Mouse (Mus musculus): Measurements from ENCODE around the gene Catsper2. TPM values are rescaled to one million over a fixed set of nuclear protein-coding genes. Genes with fewer than 3 reads are reported as not detected.

The Catsper2 gene
- polyA plus RNA-seq, 1 experiment from 2014 or later, result 4.1 TPM

DNA sequence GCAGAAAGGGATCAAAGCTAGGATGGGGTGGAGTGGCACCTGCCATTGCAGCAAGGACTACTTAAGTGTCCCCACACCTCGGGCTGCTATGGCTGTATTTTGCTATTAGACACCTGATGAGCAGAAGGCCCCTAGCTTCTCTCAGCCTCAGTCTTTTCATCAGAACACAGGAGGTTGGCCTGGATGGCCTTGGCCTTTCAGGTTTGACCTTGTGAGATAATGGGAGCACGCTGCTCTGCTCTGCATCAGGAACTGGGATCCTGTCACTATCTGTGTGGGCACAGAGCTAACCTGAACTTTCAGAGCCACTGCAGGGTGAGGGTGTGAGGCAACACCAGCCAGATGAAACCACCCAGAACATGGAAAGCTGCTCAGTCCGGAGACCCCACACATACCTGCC is 41.3 kb downstream of the Catsper2 start:
- Histone ChIP-seq H3K9ac (ENCODE audit: low read depth, low read length) (no peak overlapping the region), H3K27ac (ENCODE audit: low read length) (no peak overlapping the region), H3K4me1 (ENCODE audit: control insufficient read depth, insufficient read depth, low read length) (no peaks in the 10 kb centered on the region), H3K4me3 (ENCODE audit: low read depth, low read length) (no peak overlapping the region), H3K4me2 (ENCODE audit: low read length) (no peak overlapping the region), H3K27me3 (ENCODE audit: control insufficient read depth, insufficient read depth, low read depth, low read length) (no peaks in the 10 kb centered on the region), H3K36me3 (ENCODE audit: control insufficient read depth, insufficient read depth, low read length) (no peaks in the 10 kb centered on the region), H3K9me3 (replicated peaks; ENCODE audit: control insufficient read depth, low read length, poor library complexity, severe bottlenecking) (no peaks in the 10 kb centered on the region)
- 76% methylated on average over 3 of the region's 3 CpGs for WGBS
- ATAC-seq, result no peak

DNA sequence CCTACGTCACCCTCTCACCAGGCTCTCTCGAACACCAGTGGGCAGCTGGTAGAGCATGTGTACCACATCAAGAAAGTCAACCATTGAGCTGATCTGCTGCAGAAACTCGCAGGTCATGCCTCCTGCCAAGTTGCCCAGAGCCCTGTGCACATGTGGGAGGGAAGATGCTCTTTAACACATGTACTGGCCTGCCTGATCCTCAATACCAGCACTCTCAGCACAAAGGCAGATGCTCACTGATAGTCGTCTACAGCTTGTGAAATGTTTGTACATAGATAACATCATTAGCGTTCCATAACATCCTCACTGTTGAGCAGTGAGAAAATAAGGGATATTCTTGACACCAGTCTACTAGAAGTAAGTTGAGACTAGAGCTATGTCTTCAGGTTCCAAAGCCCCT is 42.7 kb downstream of the Catsper2 start:
- 87% methylated on average over 5 of the region's 5 CpGs for WGBS
- H3K9me3 ChIP-seq (replicated peaks; ENCODE audit: control insufficient read depth, low read length, poor library complexity, severe bottlenecking), result no peaks in the 10 kb centered on the region

DNA sequence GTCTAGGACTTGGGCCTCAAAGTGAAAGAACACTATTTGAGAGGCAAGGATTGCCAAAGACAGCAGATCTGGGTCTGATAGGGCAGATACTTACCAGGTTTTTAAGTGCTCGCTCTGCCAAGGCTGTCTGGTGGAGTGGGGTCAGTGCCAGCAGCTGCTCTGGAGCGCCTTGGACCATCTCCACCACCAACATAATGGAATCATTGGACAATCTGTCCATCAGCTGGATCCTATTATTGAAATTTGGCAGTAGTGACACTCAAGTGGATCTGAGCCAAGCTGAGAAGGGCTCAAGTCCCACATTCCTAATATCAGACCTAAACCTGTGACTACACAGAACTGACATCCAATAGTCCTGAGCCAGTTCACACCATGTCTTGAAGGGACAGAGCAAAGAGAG is 44.8 kb downstream of the Catsper2 start:
- no peak for ATAC-seq
- Histone ChIP-seq H3K36me3 (ENCODE audit: control insufficient read depth, insufficient read depth, low read length) (peaks cover 4% of the 10 kb centered on the region; the same call in 1 of the 2 replicates), H3K4me2 (ENCODE audit: low read length) (no peak overlapping the region), H3K9ac (ENCODE audit: low read depth, low read length) (no peak overlapping the region), H3K4me1 (ENCODE audit: control insufficient read depth, insufficient read depth, low read length) (no peaks in the 10 kb centered on the region), H3K27me3 (ENCODE audit: control insufficient read depth, insufficient read depth, low read depth, low read length) (no peaks in the 10 kb centered on the region), H3K9me3 (replicated peaks; ENCODE audit: control insufficient read depth, low read length, poor library complexity, severe bottlenecking) (no peaks in the 10 kb centered on the region), H3K27ac (ENCODE audit: low read length) (no peak overlapping the region), H3K4me3 (ENCODE audit: low read depth, low read length) (no peak overlapping the region)
- 72% methylated on average over 2 of the region's 2 CpGs for WGBS

More for the DNA sequence above, 42.7 kb downstream of the Catsper2 start:
- Histone ChIP-seq H3K36me3 (ENCODE audit: control insufficient read depth, insufficient read depth, low read length) (no peaks in the 10 kb centered on the region), H3K4me1 (ENCODE audit: control insufficient read depth, insufficient read depth, low read length) (no peaks in the 10 kb centered on the region), H3K27me3 (ENCODE audit: control insufficient read depth, insufficient read depth, low read depth, low read length) (no peaks in the 10 kb centered on the region), H3K9ac (ENCODE audit: low read depth, low read length) (no peak overlapping the region), H3K27ac (ENCODE audit: low read length) (no peak overlapping the region), H3K4me2 (ENCODE audit: low read length) (no peak overlapping the region), H3K4me3 (ENCODE audit: low read depth, low read length) (no peak overlapping the region)
- no peak for ATAC-seq

DNA sequence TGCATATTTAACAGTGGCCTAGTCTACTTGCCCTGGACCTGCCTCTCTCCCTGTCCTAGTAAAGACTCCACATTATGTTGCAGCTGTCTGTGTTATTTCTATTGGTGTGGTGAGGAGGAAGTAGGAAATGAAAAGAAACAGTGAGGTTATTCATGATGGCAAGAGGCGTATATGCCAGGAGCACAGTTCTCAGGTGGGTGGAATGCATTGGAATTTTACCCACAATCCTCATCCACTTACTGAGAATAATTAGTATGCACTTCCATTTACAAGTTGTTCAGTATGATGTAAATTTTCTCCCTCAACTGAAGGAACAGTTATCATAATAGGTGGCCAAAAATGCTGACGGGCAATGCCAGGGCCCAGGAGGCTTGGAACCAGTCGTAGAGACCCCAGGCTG is 49.9 kb downstream of the Catsper2 start:
- Histone ChIP-seq H3K27me3 (ENCODE audit: control insufficient read depth, insufficient read depth, low read depth, low read length) (no peaks in the 10 kb centered on the region), H3K36me3 (ENCODE audit: control insufficient read depth, insufficient read depth, low read length) (peaks cover 6% of the 10 kb centered on the region), H3K4me1 (ENCODE audit: control insufficient read depth, insufficient read depth, low read length) (peaks cover 6% of the 10 kb centered on the region), H3K9me3 (replicated peaks; ENCODE audit: control insufficient read depth, low read length, poor library complexity, severe bottlenecking) (no peaks in the 10 kb centered on the region), H3K9ac (ENCODE audit: low read depth, low read length) (no peak overlapping the region), H3K4me2 (ENCODE audit: low read length) (no peak overlapping the region), H3K27ac (ENCODE audit: low read length) (no peak overlapping the region), H3K4me3 (ENCODE audit: low read depth, low read length) (no peak overlapping the region)
- WGBS, result 82% methylated on average over 3 of the region's 3 CpGs
- no peak for ATAC-seq

DNA sequence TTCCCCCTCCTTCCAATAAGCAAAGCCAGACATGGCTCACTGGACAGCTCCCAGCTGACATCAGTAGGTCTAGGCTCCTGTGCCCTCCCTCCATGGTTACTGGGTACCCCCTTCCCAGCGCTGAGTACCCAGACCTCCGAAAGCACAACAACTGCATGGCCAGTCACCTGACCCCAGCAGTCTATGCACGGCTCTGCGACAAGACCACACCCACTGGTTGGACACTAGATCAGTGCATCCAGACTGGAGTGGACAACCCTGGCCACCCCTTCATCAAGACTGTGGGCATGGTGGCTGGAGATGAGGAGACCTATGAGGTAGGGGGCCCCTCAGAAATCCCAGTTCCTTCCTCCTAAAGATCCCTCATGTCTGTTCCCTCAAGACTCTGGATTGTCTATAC is 54.1 kb downstream of the Catsper2 start:
- peak overlapping the region; percentile 50 for H3K4me3 ChIP-seq (ENCODE audit: low read depth, low read length)
- 48% methylated on average over 4 of the region's 4 CpGs for WGBS

DNA sequence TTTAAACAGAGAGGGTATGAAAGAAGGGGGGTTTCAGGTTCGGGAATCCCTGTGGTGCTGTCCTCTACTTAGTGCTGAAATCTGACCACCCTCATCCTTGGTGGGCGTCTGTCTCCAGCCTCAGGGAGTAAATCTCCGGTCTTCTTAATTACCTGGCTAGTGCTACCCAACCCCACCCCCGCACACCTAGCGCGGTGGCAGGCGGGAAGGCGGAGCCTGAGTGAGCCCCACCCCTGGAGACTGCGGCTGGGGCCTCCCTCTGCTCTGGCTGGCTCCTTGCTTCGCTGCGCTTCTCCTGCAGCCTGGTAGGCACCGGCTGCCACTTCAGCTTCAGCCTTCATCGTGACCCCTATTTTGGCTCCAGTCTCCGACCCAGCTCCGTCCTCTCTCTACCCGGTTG is 55.2 kb downstream of the Catsper2 start:
- Histone ChIP-seq H3K9me3 (replicated peaks; ENCODE audit: control insufficient read depth, low read length, poor library complexity, severe bottlenecking) (no peaks in the 10 kb centered on the region), H3K27ac (ENCODE audit: low read length) (peak overlapping the region; percentile 73), H3K9ac (ENCODE audit: low read depth, low read length) (peak overlapping the region; percentile 78), H3K4me3 (ENCODE audit: low read depth, low read length) (peak overlapping the region; percentile 50), H3K27me3 (ENCODE audit: control insufficient read depth, insufficient read depth, low read depth, low read length) (peaks cover 10% of the 10 kb centered on the region; the same call in 1 of the 2 replicates), H3K4me2 (ENCODE audit: low read length) (peak overlapping the region; percentile 62), H3K4me1 (ENCODE audit: control insufficient read depth, insufficient read depth, low read length) (peaks cover 21% of the 10 kb centered on the region), H3K36me3 (ENCODE audit: control insufficient read depth, insufficient read depth, low read length) (peaks cover 2% of the 10 kb centered on the region; the same call in 1 of the 2 replicates)
- whole genome bisulfite sequencing, result under 1% methylated on average over 16 of the region's 16 CpGs
- ATAC-seq, result peak; percentile 88

More for the DNA sequence above, 54.1 kb downstream of the Catsper2 start:
- peaks cover 15% of the 10 kb centered on the region for H3K4me1 ChIP-seq (ENCODE audit: control insufficient read depth, insufficient read depth, low read length)
- peak overlapping the region; percentile 78; the same call in 1 of the 2 replicates for H3K9ac ChIP-seq (ENCODE audit: low read depth, low read length)
- no peaks in the 10 kb centered on the region for H3K9me3 ChIP-seq (replicated peaks; ENCODE audit: control insufficient read depth, low read length, poor library complexity, severe bottlenecking)
- no peak overlapping the region for H3K27ac ChIP-seq (ENCODE audit: low read length)
- H3K36me3 ChIP-seq (ENCODE audit: control insufficient read depth, insufficient read depth, low read length), result peaks cover 5% of the 10 kb centered on the region
- peaks cover 10% of the 10 kb centered on the region; the same call in 1 of the 2 replicates for H3K27me3 ChIP-seq (ENCODE audit: control insufficient read depth, insufficient read depth, low read depth, low read length)
- no peak for ATAC-seq
- peak overlapping the region; percentile 62 for H3K4me2 ChIP-seq (ENCODE audit: low read length)

DNA sequence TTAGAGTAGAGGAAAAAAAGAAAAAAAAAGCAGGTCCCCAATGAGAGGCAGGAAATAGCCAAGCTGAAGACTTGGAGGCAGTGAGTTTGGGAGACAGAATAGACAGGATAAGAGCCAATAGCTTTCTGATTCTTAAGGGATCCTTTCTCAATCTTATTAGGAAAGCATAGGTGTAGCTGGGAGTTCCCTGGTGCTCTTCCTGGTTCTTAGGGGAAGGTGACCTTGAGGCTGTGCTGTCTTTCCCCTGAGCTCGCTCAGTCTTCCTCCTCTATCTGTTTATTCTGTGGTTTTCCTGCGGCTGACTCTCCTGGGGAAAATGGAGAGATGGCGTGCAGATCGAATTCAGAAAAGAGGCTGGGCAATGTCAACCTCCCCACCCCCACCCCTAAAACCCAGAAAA is 55.6 kb downstream of the Catsper2 start:
- 1% methylated on average over 4 of the region's 4 CpGs for WGBS
- Histone ChIP-seq H3K27me3 (ENCODE audit: control insufficient read depth, insufficient read depth, low read depth, low read length) (peaks cover 10% of the 10 kb centered on the region; the same call in 1 of the 2 replicates), H3K36me3 (ENCODE audit: control insufficient read depth, insufficient read depth, low read length) (peaks cover 1% of the 10 kb centered on the region; the same call in 1 of the 2 replicates), H3K27ac (ENCODE audit: low read length) (peak overlapping the region; percentile 73), H3K4me3 (ENCODE audit: low read depth, low read length) (peak overlapping the region; percentile 50), H3K4me1 (ENCODE audit: control insufficient read depth, insufficient read depth, low read length) (peaks cover 21% of the 10 kb centered on the region), H3K9me3 (replicated peaks; ENCODE audit: control insufficient read depth, low read length, poor library complexity, severe bottlenecking) (no peaks in the 10 kb centered on the region), H3K9ac (ENCODE audit: low read depth, low read length) (peak overlapping the region; percentile 78), H3K4me2 (ENCODE audit: low read length) (peak overlapping the region; percentile 62)
- ATAC-seq, result no peak

DNA sequence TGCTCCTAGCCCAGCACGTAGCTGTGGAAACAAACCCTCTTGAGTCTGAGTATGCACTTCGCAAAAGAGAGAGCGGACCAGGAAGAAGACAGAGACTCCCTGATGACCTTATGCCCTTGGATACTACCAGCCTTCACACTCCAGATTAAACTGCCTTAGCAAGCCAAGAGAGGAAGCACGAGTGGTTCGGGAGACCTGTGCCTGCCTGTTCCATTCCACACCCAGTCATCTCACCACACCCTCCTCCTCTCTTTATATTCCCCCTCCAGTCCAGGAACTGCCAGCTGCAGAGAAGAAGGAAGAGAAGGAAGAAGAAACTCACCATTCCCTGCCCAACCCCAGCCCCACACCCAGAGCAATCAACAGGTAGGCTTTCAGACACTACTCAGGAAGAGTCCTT is 56.1 kb downstream of the Catsper2 start, which contains the start of gene Ckmt1:
Gene Ckmt1, plus strand, starts transcription at position 221 of the 400 bp plus-strand sequence.
- Histone ChIP-seq H3K9me3 (replicated peaks; ENCODE audit: control insufficient read depth, low read length, poor library complexity, severe bottlenecking) (no peaks in the 10 kb centered on the region), H3K9ac (ENCODE audit: low read depth, low read length) (peak within 1 kb of the TSS; percentile 78), H3K4me1 (ENCODE audit: control insufficient read depth, insufficient read depth, low read length) (peaks cover 21% of the 10 kb centered on the region), H3K4me3 (ENCODE audit: low read depth, low read length) (peak within 1 kb of the TSS; percentile 50), H3K4me2 (ENCODE audit: low read length) (peak within 1 kb of the TSS; percentile 62), H3K36me3 (ENCODE audit: control insufficient read depth, insufficient read depth, low read length) (no peaks in the 10 kb centered on the region), H3K27ac (ENCODE audit: low read length) (peak within 1 kb of the TSS; percentile 73), H3K27me3 (ENCODE audit: control insufficient read depth, insufficient read depth, low read depth, low read length) (peaks cover 10% of the 10 kb centered on the region; the same call in 1 of the 2 replicates)
- ATAC-seq, result no peak
- 73% methylated on average over 5 of the region's 5 CpGs for WGBS

DNA sequence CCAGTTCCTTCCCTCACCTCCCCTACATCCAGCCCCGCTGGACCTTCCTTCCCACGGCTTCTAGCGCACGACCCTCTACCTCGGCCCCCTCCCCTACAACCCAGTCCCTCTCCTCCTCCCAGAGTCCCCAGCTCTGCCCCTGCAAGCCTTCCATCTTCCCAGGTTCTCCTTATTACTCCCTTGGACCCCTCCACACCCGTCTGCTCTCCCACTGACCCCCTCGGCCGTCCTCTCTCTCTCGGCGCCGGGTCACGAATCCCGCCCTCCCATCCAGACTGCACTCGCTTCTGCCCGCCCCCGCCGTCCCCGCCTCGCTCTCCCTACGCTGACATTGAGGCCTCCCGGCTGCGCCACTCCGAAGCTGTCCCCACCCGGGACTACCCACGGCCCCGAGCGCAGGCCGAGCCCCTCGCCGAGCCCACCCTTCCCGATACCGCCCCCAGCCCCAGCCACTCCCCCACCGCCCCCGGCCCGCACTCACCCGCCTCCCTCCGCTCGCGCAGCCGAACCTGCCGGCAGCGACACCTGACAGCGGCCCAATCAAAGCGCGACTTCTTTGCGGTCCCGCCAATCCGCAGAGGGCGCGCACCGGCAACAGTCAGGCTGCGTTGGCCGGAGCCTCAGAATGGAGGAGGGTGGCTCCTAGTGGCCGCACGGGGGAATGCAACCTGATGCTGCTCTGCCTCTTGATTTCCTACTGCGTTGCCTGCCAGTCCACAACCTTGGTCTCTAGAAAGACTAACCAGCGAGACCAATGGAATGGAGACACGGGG is 58.6 kb downstream of the Catsper2 start, which contains the start of gene Ppip5k1:
Gene Ppip5k1, minus strand, starts transcription at position 577 of the 773 bp plus-strand sequence.
- Histone ChIP-seq H3K4me2 (ENCODE audit: low read length) (peak within 1 kb of the TSS; percentile 92), H3K9me3 (replicated peaks; ENCODE audit: control insufficient read depth, low read length, poor library complexity, severe bottlenecking) (no peaks in the 10 kb centered on the region), H3K4me3 (ENCODE audit: low read depth, low read length) (peak within 1 kb of the TSS; percentile 80), H3K4me1 (ENCODE audit: control insufficient read depth, insufficient read depth, low read length) (peaks cover 21% of the 10 kb centered on the region), H3K27me3 (ENCODE audit: control insufficient read depth, insufficient read depth, low read depth, low read length) (peaks cover 10% of the 10 kb centered on the region; the same call in 1 of the 2 replicates), H3K9ac (ENCODE audit: low read depth, low read length) (peak within 1 kb of the TSS; percentile 94), H3K36me3 (ENCODE audit: control insufficient read depth, insufficient read depth, low read length) (no peaks in the 10 kb centered on the region), H3K27ac (ENCODE audit: low read length) (peak within 1 kb of the TSS; percentile 89)
- under 1% methylated on average over 58 of the region's 58 CpGs for WGBS
- peak; percentile 97 for ATAC-seq
